In the genomic region with DNA sequence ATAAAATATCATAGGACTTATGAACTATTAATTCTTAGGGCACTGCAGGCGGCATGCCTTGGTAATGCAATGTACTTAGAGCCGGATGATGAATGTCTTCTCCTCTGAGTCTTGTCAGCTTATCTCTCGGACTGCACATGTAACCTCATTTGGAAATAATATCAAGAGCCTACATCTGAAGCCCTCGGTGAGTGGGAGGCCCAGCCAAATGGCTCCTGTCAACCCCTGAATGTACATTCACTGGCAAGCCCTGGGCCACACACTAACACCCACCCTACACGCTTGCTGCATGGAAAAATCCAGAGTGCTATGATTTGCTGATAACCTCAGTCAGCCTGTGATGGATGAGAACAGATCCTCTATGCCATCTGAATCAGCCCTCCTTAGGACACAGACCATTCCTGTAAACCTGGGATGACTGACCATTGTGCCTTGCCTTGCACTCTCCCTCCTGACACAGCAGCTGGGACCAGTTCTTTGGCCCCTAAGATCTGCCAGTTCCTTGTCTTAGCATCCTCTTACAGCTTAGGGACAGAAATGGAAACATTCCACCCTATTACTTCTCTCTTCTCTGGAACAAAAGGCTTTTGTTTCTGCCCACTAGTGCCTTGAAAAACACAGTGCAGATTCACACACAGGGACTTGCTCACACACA, we compare ENCODE assay signal across 28 mouse cellular contexts. TPM values are rescaled to one million over a fixed set of nuclear protein-coding genes. Genes with fewer than 3 reads are reported as not detected.
DNase-seq lines count a peak whose midpoint lies in the region; ATAC-seq and TF ChIP-seq lines count a peak whose summit lies in the region.
"Had no signal": no experiment of that assay in that cellular context is flagged by ENCODE, and none has a peak within 500 bp of the region (broad histone marks: within the 10 kb centered on the region; RNA-seq: fewer than 3 reads in every experiment).

No protein-coding gene starts in this region.

- no peaks in the 10 kb centered on the region for H3K4me1 ChIP-seq in hindbrain, postnatal 0 days (ENCODE audit: insufficient read depth, low read length)
- no peaks in the 10 kb centered on the region for H3K4me1 ChIP-seq in hindbrain, embryonic 16.5 days (ENCODE audit: control insufficient read depth, insufficient read depth, low read depth, low read length)
- H3K4me1 ChIP-seq: embryonic facial prominence, embryonic 13.5 days; forebrain, embryonic 10.5 days; forebrain, embryonic 15.5 days; megakaryocyte, embryonic 14.5 days; midbrain, embryonic 15.5 days; neural tube, embryonic 12.5 days had no signal

- H3K9ac ChIP-seq in hindbrain, postnatal 0 days (replicated peaks; ENCODE audit: low read length), result no peak overlapping the region
- H3K9ac ChIP-seq in hindbrain, embryonic 16.5 days (ENCODE audit: low read depth, low read length), result no peak overlapping the region
- H3K9ac ChIP-seq: embryonic facial prominence, embryonic 13.5 days; forebrain, embryonic 15.5 days; liver, embryonic 14.5 days; midbrain, embryonic 15.5 days; neural tube, embryonic 12.5 days had no signal

- no peak overlapping the region for H3K4me3 ChIP-seq in hindbrain, postnatal 0 days (ENCODE audit: low read length)
- H3K4me3 ChIP-seq in hindbrain, embryonic 16.5 days (ENCODE audit: low read length), result no peak overlapping the region
- H3K4me3 ChIP-seq: embryonic facial prominence, embryonic 13.5 days; forebrain, embryonic 10.5 days; forebrain, embryonic 15.5 days; megakaryocyte, embryonic 14.5 days; midbrain, embryonic 15.5 days; myocyte; neural tube, embryonic 12.5 days had no signal

- H3K9me3 ChIP-seq in hindbrain, postnatal 0 days (ENCODE audit: low read length), result no peaks in the 10 kb centered on the region
- H3K9me3 ChIP-seq in hindbrain, embryonic 16.5 days (ENCODE audit: control insufficient read depth, low read length), result no peaks in the 10 kb centered on the region
- H3K9me3 ChIP-seq: embryonic facial prominence, embryonic 13.5 days; forebrain, embryonic 10.5 days; forebrain, embryonic 15.5 days; megakaryocyte, embryonic 14.5 days; midbrain, embryonic 15.5 days; neural tube, embryonic 12.5 days had no signal

- 73% methylated on average over 5 of the region's 5 CpGs for WGBS in hindbrain, postnatal 0 days
- 68% methylated on average over 5 of the region's 5 CpGs for WGBS in hindbrain, embryonic 16.5 days

- ATAC-seq in hindbrain, postnatal 0 days, result no peak
- ATAC-seq in hindbrain, embryonic 16.5 days, result no peak
- ATAC-seq in granulocyte monocyte progenitor cell, adult 5-6 weeks (replicated peaks; ENCODE audit: poor library complexity, severe bottlenecking), result no peak
- ATAC-seq: forebrain, embryonic 15.5 days; midbrain, embryonic 15.5 days had no signal

- DNase-seq in adrenal gland, adult (ENCODE audit: inconsistent age in 2 of 2, low spot score in 1 of 2), result peak; percentile 9 to 43
- DNase-seq in adrenal gland, postnatal 10 days, result no peak
- DNase-seq in hindbrain, postnatal 0 days (ENCODE audit: low spot score), result peak; percentile 15
- peak; percentile 64 for DNase-seq in MN1 (ENCODE audit: low spot score)
- DNase-seq in lung, postnatal 14 days, result peak; percentile 13
- no peak for DNase-seq in ovary, postnatal 10 days (ENCODE audit: low spot score)
- DNase-seq: adrenal gland, postnatal 25 days; cerebellum, adult 18-20 months; cerebellum, postnatal 10 days; gastrocnemius, postnatal 10 days; heart, postnatal 14 days; kidney, adult 11 months; kidney, postnatal 14 days; liver; right cerebral cortex, postnatal 4 days; thymus, adult 18-20 months had no signal

- no peak overlapping the region for H3K27ac ChIP-seq in hindbrain, postnatal 0 days
- no peak overlapping the region for H3K27ac ChIP-seq in hindbrain, embryonic 16.5 days (ENCODE audit: low read depth, low read length)
- H3K27ac ChIP-seq: embryonic facial prominence, embryonic 13.5 days; forebrain, embryonic 10.5 days; forebrain, embryonic 15.5 days; liver, embryonic 14.5 days; midbrain, embryonic 15.5 days; neural tube, embryonic 12.5 days; stomach, postnatal 0 days had no signal

- H3K4me2 ChIP-seq in hindbrain, postnatal 0 days (ENCODE audit: low read depth, low read length), result no peak overlapping the region
- H3K4me2 ChIP-seq in hindbrain, embryonic 16.5 days (ENCODE audit: low read length), result no peak overlapping the region
- H3K4me2 ChIP-seq: embryonic facial prominence, embryonic 13.5 days; forebrain, embryonic 15.5 days; midbrain, embryonic 15.5 days; neural tube, embryonic 12.5 days had no signal

- H3K27me3 ChIP-seq in hindbrain, postnatal 0 days (ENCODE audit: insufficient read depth, low read length), result no peaks in the 10 kb centered on the region
- no peaks in the 10 kb centered on the region for H3K27me3 ChIP-seq in hindbrain, embryonic 16.5 days (replicated peaks; ENCODE audit: control insufficient read depth, insufficient read depth, low read length)
- H3K27me3 ChIP-seq: embryonic facial prominence, embryonic 13.5 days; forebrain, embryonic 15.5 days; midbrain, embryonic 15.5 days; neural tube, embryonic 12.5 days had no signal

- no peaks in the 10 kb centered on the region for H3K36me3 ChIP-seq in hindbrain, postnatal 0 days (ENCODE audit: insufficient read depth, low read length)
- H3K36me3 ChIP-seq in hindbrain, embryonic 16.5 days (ENCODE audit: control insufficient read depth, insufficient read depth, low read length), result no peaks in the 10 kb centered on the region
- H3K36me3 ChIP-seq: embryonic facial prominence, embryonic 13.5 days; forebrain, embryonic 10.5 days; forebrain, embryonic 15.5 days; midbrain, embryonic 15.5 days; neural tube, embryonic 12.5 days had no signal

- no peak for TF ChIP-seq CTCF in hindbrain, postnatal 0 days (IDR thresholded peaks at IDR 0.05; ENCODE audit: low read depth)

RNA-seq across cellular contexts. Expression of gene Ntrk3, which starts 6.0 kb away (rescaled TPM):
- 10 to 100 TPM; 26.7 to 52.1 TPM for total RNA-seq in adrenal gland, postnatal 10 days (2021)
- total RNA-seq in hindbrain, postnatal 0 days (2014; rRNA removed), result 88.4 and 90.8 TPM in 2 replicates
- 23.5 and 24.5 TPM in 2 replicates for polyA plus RNA-seq in hindbrain, postnatal 0 days (2015; fragmentation: Nextera tagmentation; extraction: Ambion mirVana)
- polyA plus RNA-seq in hindbrain, embryonic 16.5 days (2015; fragmentation: Nextera tagmentation; extraction: Ambion mirVana), result 23.8 and 24.1 TPM in 2 replicates
- not detected in 2 replicates for total RNA-seq in granulocyte monocyte progenitor cell, adult 5-6 weeks (2014; fragmentation: Nextera tagmentation)
- not detected in 2 replicates for total RNA-seq in granulocyte monocyte progenitor cell, adult 5-6 weeks (2017)
- total RNA-seq: common myeloid progenitor, adult 5-6 weeks had no signal

RNA-seq across cellular contexts. Expression of gene Mrps11, which starts 39.1 kb away (rescaled TPM):
- total RNA-seq in adrenal gland, postnatal 10 days (2021), result 10 to 100 TPM; 77.9 to 82.5 TPM
- 48.8 and 56.8 TPM in 2 replicates for total RNA-seq in hindbrain, postnatal 0 days (2014; rRNA removed)
- polyA plus RNA-seq in hindbrain, postnatal 0 days (2015; fragmentation: Nextera tagmentation; extraction: Ambion mirVana), result 60.6 and 63.4 TPM in 2 replicates
- polyA plus RNA-seq in hindbrain, embryonic 16.5 days (2015; fragmentation: Nextera tagmentation; extraction: Ambion mirVana), result 72.1 and 73.1 TPM in 2 replicates
- 40.4 and 49.9 TPM in 2 replicates for total RNA-seq in granulocyte monocyte progenitor cell, adult 5-6 weeks (2014; fragmentation: Nextera tagmentation)
- total RNA-seq in granulocyte monocyte progenitor cell, adult 5-6 weeks (2017), result 32.4 and 35.7 TPM in 2 replicates

RNA-seq across cellular contexts. Expression of gene Mrpl46, which starts 39.5 kb away (rescaled TPM):
- 10 to 100 TPM; 44.0 to 46.5 TPM for total RNA-seq in adrenal gland, postnatal 10 days (2021)
- 23.3 and 26.7 TPM in 2 replicates for total RNA-seq in hindbrain, postnatal 0 days (2014; rRNA removed)
- 71.2 and 71.4 TPM in 2 replicates for polyA plus RNA-seq in hindbrain, postnatal 0 days (2015; fragmentation: Nextera tagmentation; extraction: Ambion mirVana)
- 58.0 and 61.4 TPM in 2 replicates for polyA plus RNA-seq in hindbrain, embryonic 16.5 days (2015; fragmentation: Nextera tagmentation; extraction: Ambion mirVana)
- 30.9 and 37.6 TPM in 2 replicates for total RNA-seq in granulocyte monocyte progenitor cell, adult 5-6 weeks (2014; fragmentation: Nextera tagmentation)
- 58.0 and 60.1 TPM in 2 replicates for total RNA-seq in granulocyte monocyte progenitor cell, adult 5-6 weeks (2017)

Comparison
In these comparisons a context has a peak if more than half of its experiments do, and no peak if none do; other contexts are left out.
1. DNase-seq: peak in adrenal gland, adult (2 of 2), hindbrain, postnatal 0 days (single experiment), MN1 (single experiment) and lung, postnatal 14 days (single experiment); none in adrenal gland, postnatal 10 days (single experiment) and ovary, postnatal 10 days (single experiment).
2. RNA of gene Ntrk3, which starts 6.0 kb away (total RNA-seq): 88.4 to 90.8 TPM in hindbrain, postnatal 0 days and 26.7 to 52.1 TPM in adrenal gland, postnatal 10 days; not detected in granulocyte monocyte progenitor cell, adult 5-6 weeks; every median in the first group is over 10 times any median in the second.